Mouse (Mus musculus) kidney, adult 2 months (tissue): ENCODE data around the gene Thap3. TPM values are rescaled to one million over a fixed set of nuclear protein-coding genes. Genes with fewer than 3 reads are reported as not detected.

Experiments used
- DNase-seq: peaks from one replicate; pipeline ENCODE4 v3.0.0; 2021
- H3K27ac ChIP-seq: fragments of 200-500 bp; 2 replicates; pipeline ENCODE4 v1.5.1; 2012; ENCODE audit warnings: low read depth, low read length, control low read depth, inconsistent platforms; ENCODE audit not compliant: insufficient read depth
- H3K27me3 ChIP-seq: fragments of 200-500 bp; replicated peaks from 2 replicates; pipeline ENCODE4 v1.6.1; 2012; ENCODE audit warnings: mild to moderate bottlenecking, moderate library complexity, low read length, inconsistent platforms; ENCODE audit not compliant: control insufficient read depth, insufficient read depth
- H3K36me3 ChIP-seq: fragments of 200-500 bp; 2 replicates; pipeline ENCODE4 v1.6.1; 2012; ENCODE audit warnings: mild to moderate bottlenecking, moderate library complexity, low read length, inconsistent platforms; ENCODE audit not compliant: control insufficient read depth, insufficient read depth
- H3K4me1 ChIP-seq: fragments of 200-500 bp; 2 replicates; pipeline ENCODE4 v1.6.1; 2011; ENCODE audit warnings: low read length; ENCODE audit not compliant: control insufficient read depth, insufficient read depth
- H3K4me3 ChIP-seq: fragments of 200-500 bp; 2 replicates; pipeline ENCODE4 v1.5.1; 2011; ENCODE audit warnings: mild to moderate bottlenecking, low read depth, low read length, control low read depth; ENCODE audit not compliant: insufficient read depth
- CTCF ChIP-seq: fragments of 200-500 bp; conservative IDR thresholded peaks from 2 replicates; pipeline ENCODE4 v1.5.1; 2011; ENCODE audit warnings: low read depth, mild to moderate bottlenecking, control low read depth, low read length, moderate library complexity, mixed read lengths; ENCODE audit not compliant: insufficient read depth, insufficient read length
- POLR2A ChIP-seq: fragments of 200-500 bp; IDR thresholded peaks from one replicate; pipeline ENCODE4 v1.6.1; 2011; ENCODE audit warnings: low read depth, low read length, control low read depth
- WGBS: fragments of 180-500 bp; shearing (Covaris S2); methylation state at CpG from one replicate; pipeline ENCODE4 v1.1.7; 2018; 5-methylcytosine and 5-hydroxymethylcytosine counted together
- polyA plus RNA-seq: library from polyadenylated mRNA; depleted of rRNA; stranded (reverse); fragments of >200 nt; gene quantifications from 2 replicates; pipeline ENCODE4 v1.2.3, GENCODE M21; 2012; rRNA removed

Gene Thap3
- polyA plus RNA-seq, 1 experiment = 30.6 TPM

DNA sequence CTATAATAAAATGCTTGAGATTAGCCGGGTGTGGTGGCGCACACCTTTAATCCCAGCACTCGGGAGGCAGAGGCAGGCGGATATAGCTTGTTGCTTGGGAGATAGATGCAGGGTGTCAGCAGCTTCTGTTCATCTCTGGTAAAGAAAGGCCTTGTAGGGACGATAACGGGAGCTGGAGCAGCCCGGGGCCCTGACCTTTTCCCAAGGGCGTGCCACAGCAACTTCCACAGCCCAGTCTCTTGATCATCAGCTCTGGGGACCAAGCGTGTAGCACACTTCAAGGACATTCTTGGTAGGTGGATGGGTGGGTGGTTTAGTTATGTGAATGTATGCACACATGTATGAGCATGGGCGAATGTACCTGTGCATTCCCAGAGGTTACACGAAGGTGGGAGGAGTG is 42.6 kb downstream of the Thap3 start:
- DNase-seq = no peak
- Histone ChIP-seq H3K4me3 (no peak overlapping the region), H3K27ac (no peak overlapping the region), H3K27me3 (no peaks in the 10 kb centered on the region), H3K4me1 (peaks cover 3% of the 10 kb centered on the region; the same call in 1 of the 2 replicates), H3K36me3 (no peaks in the 10 kb centered on the region)
- 86% methylated on average over 11 of the region's 11 CpGs for WGBS
- no peak for TF ChIP-seq POLR2A
- TF ChIP-seq CTCF = no peak

DNA sequence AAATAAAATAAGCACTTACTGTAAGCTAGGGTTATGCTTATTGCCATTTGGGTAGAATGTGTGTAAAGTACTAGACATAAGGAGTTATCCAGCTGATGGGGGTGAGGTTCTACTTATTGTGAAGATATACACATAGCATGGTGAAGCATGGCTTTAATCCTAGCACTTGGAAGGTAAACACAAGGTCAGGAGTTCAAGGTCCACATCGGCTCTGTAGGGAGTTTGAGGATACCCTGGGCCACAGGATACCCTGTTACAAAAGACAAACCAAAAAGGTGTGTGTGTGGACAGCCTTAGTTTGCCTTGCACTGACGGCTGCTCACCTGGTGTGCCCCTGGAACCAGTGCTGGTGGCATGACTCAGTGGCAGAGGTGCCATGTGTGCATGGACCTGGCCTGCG is 50.7 kb downstream of the Thap3 start:
- 74% methylated on average over 3 of the region's 3 CpGs for WGBS

DNA sequence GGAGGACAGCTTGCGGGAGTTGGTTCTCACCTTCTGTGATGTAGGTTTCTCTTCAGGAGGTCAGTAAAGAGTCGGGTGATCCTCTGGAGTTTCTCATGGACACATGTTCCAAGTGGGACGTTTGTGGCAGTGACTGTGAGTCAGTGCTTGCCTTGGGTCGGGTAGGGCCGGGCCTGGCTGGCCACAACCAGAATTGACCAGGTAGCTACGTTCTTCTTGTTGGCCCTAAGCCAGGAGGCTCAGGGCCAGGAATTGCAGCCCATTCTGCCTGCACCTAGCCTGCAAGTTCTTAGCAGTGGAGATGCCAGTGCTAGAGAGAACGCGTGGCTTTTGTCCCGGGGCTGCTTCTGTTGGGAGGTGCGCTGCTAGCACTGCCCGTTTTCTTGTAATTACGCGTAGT is 51.4 kb downstream of the Thap3 start:
- Histone ChIP-seq H3K27me3 (no peaks in the 10 kb centered on the region), H3K27ac (peak overlapping the region; percentile 39; the same call in 1 of the 2 replicates), H3K4me3 (no peak overlapping the region), H3K36me3 (no peaks in the 10 kb centered on the region), H3K4me1 (peaks cover 29% of the 10 kb centered on the region; the same call in 1 of the 2 replicates)
- DNase-seq = peak; percentile 93
- WGBS = 43% methylated on average over 13 of the region's 13 CpGs
- TF ChIP-seq POLR2A (no peak), CTCF (no peak)

More for the DNA sequence above, 50.7 kb downstream of the Thap3 start:
- H3K4me3 ChIP-seq = no peak overlapping the region
- TF ChIP-seq CTCF = no peak
- TF ChIP-seq POLR2A = no peak
- no peaks in the 10 kb centered on the region for H3K36me3 ChIP-seq
- H3K4me1 ChIP-seq = peaks cover 28% of the 10 kb centered on the region; the same call in 1 of the 2 replicates
- no peaks in the 10 kb centered on the region for H3K27me3 ChIP-seq
- DNase-seq = no peak
- no peak overlapping the region for H3K27ac ChIP-seq

DNA sequence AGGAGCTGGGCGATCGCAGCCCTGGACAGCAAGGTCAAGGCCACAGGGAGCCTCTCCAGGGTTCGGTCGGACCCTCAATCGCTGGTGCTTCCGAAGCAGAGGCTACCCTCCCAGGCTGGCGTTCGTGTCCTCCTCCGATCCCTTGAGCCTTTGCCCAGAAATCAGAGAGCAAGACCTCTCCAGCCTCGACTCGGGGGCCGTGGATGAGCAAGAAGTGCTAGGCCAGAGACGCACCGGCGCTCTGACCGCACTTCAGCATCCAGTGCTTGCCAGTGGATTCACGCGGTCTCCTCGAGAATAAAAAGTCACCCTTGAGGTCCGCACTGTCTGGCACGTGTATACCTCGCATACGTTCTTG is 54.6 kb downstream of the Thap3 start:
- WGBS = 1% methylated on average over 23 of the region's 23 CpGs
- Histone ChIP-seq H3K4me1 (peaks cover 29% of the 10 kb centered on the region; the same call in 1 of the 2 replicates), H3K4me3 (peak overlapping the region; percentile 99), H3K27ac (peak overlapping the region; percentile 70), H3K36me3 (no peaks in the 10 kb centered on the region), H3K27me3 (no peaks in the 10 kb centered on the region)
- peak; percentile 16 for DNase-seq
- TF ChIP-seq POLR2A (no peak), CTCF (no peak)

DNA sequence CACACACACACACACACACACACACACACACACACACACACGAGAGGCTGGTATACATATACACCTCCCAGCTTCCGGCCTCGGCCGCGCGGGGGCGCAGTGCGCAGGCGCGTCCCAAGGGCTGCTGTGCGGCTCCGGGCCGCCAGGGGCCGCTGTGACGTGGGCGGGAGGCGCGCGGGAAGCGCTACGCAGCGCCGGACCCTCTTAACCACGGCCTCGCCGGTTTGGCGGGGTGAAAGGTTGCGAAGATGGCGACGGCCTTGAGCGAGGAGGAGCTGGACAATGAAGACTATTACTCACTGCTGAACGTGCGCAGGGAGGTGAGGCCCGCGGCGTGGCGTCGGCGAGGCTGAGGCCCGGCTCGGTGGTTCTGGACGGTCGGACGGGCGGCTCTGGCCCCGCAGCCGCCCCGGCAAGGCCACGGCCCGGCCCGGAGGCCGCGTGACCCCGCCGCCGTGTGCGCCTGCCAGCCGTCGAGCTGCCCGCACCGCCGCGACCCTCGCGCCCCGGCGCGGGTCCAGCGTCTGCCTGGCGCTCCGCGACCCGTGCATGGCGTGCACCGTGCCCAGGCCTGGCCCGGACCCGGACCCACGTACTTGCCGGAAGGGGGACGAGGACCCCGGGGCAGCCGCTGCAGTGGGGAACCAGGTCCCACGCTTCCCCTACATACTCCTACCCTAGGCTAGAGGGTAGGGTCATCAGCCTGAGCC is 55.1 kb downstream of the Thap3 start, which contains the start of gene Dnajc11:
Gene Dnajc11 (plus strand): TSS at position 187 of the 710 bp plus-strand sequence.
- H3K4me3 ChIP-seq = peak within 1 kb of the TSS; percentile 99
- no peaks in the 10 kb centered on the region for H3K36me3 ChIP-seq
- DNase-seq = peak; percentile 94
- TF ChIP-seq POLR2A (peak; percentile 44), CTCF (peak; percentile 87)
- peak within 1 kb of the TSS; percentile 70 for H3K27ac ChIP-seq
- H3K4me1 ChIP-seq = peaks cover 29% of the 10 kb centered on the region; the same call in 1 of the 2 replicates
- no peaks in the 10 kb centered on the region for H3K27me3 ChIP-seq
- under 1% methylated on average over 83 of the region's 83 CpGs for WGBS

Other genes starting within 250 kb of the Thap3 start
- 7.7 and 7.8 TPM in 2 replicates for gene Camta1, start 127.1 kb downstream of the Thap3 start, polyA plus RNA-seq
- gene Dnajc11, start 55.3 kb downstream of the Thap3 start, polyA plus RNA-seq = 70.0 and 76.1 TPM in 2 replicates
- 4.9 and 5.5 TPM in 2 replicates for gene Phf13, start 7.3 kb upstream of the Thap3 start, polyA plus RNA-seq
- 23.0 and 26.7 TPM in 2 replicates for gene Klhl21, start 19.8 kb upstream of the Thap3 start, polyA plus RNA-seq
- gene Zbtb48, start 38.7 kb upstream of the Thap3 start, polyA plus RNA-seq = 11.0 and 13.8 TPM in 2 replicates
- gene Tas1r1, start 49.6 kb upstream of the Thap3 start, polyA plus RNA-seq = 0.12 and 0.22 TPM in 2 replicates
- gene Nol9, start 50.3 kb upstream of the Thap3 start, polyA plus RNA-seq = 18.1 and 19.8 TPM in 2 replicates
- gene Plekhg5, start 83.5 kb upstream of the Thap3 start, polyA plus RNA-seq = 22.2 and 23.6 TPM in 2 replicates
- gene Tnfrsf25, start 126.9 kb upstream of the Thap3 start, polyA plus RNA-seq = 3.3 and 4.4 TPM in 2 replicates
- 48.3 and 57.5 TPM in 2 replicates for gene Espn, start 163.4 kb upstream of the Thap3 start, polyA plus RNA-seq
- 0.81 and 1.0 TPM in 2 replicates for gene Hes2, start 169.9 kb upstream of the Thap3 start, polyA plus RNA-seq
- gene Acot7, start 189.1 kb upstream of the Thap3 start, polyA plus RNA-seq = 80.2 and 90.1 TPM in 2 replicates